Mouse (Mus musculus): ENCODE results near the gene Krt31. TPM values are rescaled to one million over a fixed set of nuclear protein-coding genes. Genes with fewer than 3 reads are reported as not detected.

Gene Krt31
- polyA plus RNA-seq, 1 experiment from 2014 or later: 0.07 TPM

GRCm38 (mm10) chr11:100013691-100014171, 36.6 kb downstream of the Krt31 start:
- no peak for TF ChIP-seq CTCF (IDR thresholded peaks at IDR 0.05; ENCODE audit: low read depth)
- Histone ChIP-seq H3K27ac (ENCODE audit: low read depth, low read length) (no peak overlapping the region), H3K4me1 (replicated peaks; ENCODE audit: control insufficient read depth, insufficient read depth, low read length) (no peaks in the 10 kb centered on the region), H3K9ac (ENCODE audit: low read depth, low read length) (no peak overlapping the region), H3K4me3 (ENCODE audit: low read depth, low read length) (no peak overlapping the region), H3K4me2 (replicated peaks; ENCODE audit: low read depth) (no peak overlapping the region), H3K36me3 (ENCODE audit: control insufficient read depth, insufficient read depth) (no peaks in the 10 kb centered on the region), H3K9me3 (ENCODE audit: control insufficient read depth) (no peaks in the 10 kb centered on the region), H3K27me3 (replicated peaks; ENCODE audit: control insufficient read depth, insufficient read depth, low read length) (no peaks in the 10 kb centered on the region)
- WGBS: 45% methylated on average over 4 of the region's 4 CpGs
- no peak for ATAC-seq

- no peaks in the 10 kb centered on the region for H3K4me1 ChIP-seq (replicated peaks; ENCODE audit: control insufficient read depth, insufficient read depth, low read length)
- H3K9me3 ChIP-seq (ENCODE audit: control insufficient read depth): no peaks in the 10 kb centered on the region
- no peak overlapping the region for H3K9ac ChIP-seq (ENCODE audit: low read depth, low read length)
- no peak overlapping the region for H3K4me3 ChIP-seq (ENCODE audit: low read depth, low read length)
- 73% methylated on average over 5 of the region's 5 CpGs for WGBS
- H3K4me2 ChIP-seq (replicated peaks; ENCODE audit: low read depth): no peak overlapping the region
- H3K27ac ChIP-seq (ENCODE audit: low read depth, low read length): no peak overlapping the region
- no peak for ATAC-seq
- no peaks in the 10 kb centered on the region for H3K27me3 ChIP-seq (replicated peaks; ENCODE audit: control insufficient read depth, insufficient read depth, low read length)
- TF ChIP-seq CTCF (IDR thresholded peaks at IDR 0.05; ENCODE audit: low read depth): no peak
- H3K36me3 ChIP-seq (ENCODE audit: control insufficient read depth, insufficient read depth): no peaks in the 10 kb centered on the region
Observed at GRCm38 (mm10) chr11:100010682-100011081, 39.7 kb downstream of the Krt31 start.

- no peak overlapping the region for H3K4me2 ChIP-seq (replicated peaks; ENCODE audit: low read depth)
- H3K27me3 ChIP-seq (replicated peaks; ENCODE audit: control insufficient read depth, insufficient read depth, low read length): no peaks in the 10 kb centered on the region
- no peak overlapping the region for H3K27ac ChIP-seq (ENCODE audit: low read depth, low read length)
- no peaks in the 10 kb centered on the region for H3K36me3 ChIP-seq (ENCODE audit: control insufficient read depth, insufficient read depth)
- no peak overlapping the region for H3K9ac ChIP-seq (ENCODE audit: low read depth, low read length)
- H3K4me1 ChIP-seq (replicated peaks; ENCODE audit: control insufficient read depth, insufficient read depth, low read length): no peaks in the 10 kb centered on the region
- no peak overlapping the region for H3K4me3 ChIP-seq (ENCODE audit: low read depth, low read length)
- no peaks in the 10 kb centered on the region for H3K9me3 ChIP-seq (ENCODE audit: control insufficient read depth)
- TF ChIP-seq CTCF (IDR thresholded peaks at IDR 0.05; ENCODE audit: low read depth): no peak
- no peak for ATAC-seq
- WGBS: 87% methylated on average over 5 of the region's 5 CpGs
Observed at GRCm38 (mm10) chr11:100008336-100008735, 42.0 kb downstream of the Krt31 start.

GRCm38 (mm10) chr11:100006624-100007023, 43.7 kb downstream of the Krt31 start:
- Histone ChIP-seq H3K9ac (ENCODE audit: low read depth, low read length) (no peak overlapping the region), H3K4me2 (replicated peaks; ENCODE audit: low read depth) (no peak overlapping the region), H3K27me3 (replicated peaks; ENCODE audit: control insufficient read depth, insufficient read depth, low read length) (no peaks in the 10 kb centered on the region), H3K4me3 (ENCODE audit: low read depth, low read length) (no peak overlapping the region), H3K36me3 (ENCODE audit: control insufficient read depth, insufficient read depth) (no peaks in the 10 kb centered on the region), H3K27ac (ENCODE audit: low read depth, low read length) (no peak overlapping the region), H3K9me3 (ENCODE audit: control insufficient read depth) (no peaks in the 10 kb centered on the region), H3K4me1 (replicated peaks; ENCODE audit: control insufficient read depth, insufficient read depth, low read length) (no peaks in the 10 kb centered on the region)
- ATAC-seq: no peak
- peak; percentile 56 for TF ChIP-seq CTCF (IDR thresholded peaks at IDR 0.05; ENCODE audit: low read depth)
- WGBS: 52% methylated on average over 3 of the region's 3 CpGs

GRCm38 (mm10) chr11:100005905-100006304, 44.4 kb downstream of the Krt31 start:
- 73% methylated on average over 8 of the region's 8 CpGs for WGBS
- Histone ChIP-seq H3K4me1 (replicated peaks; ENCODE audit: control insufficient read depth, insufficient read depth, low read length) (no peaks in the 10 kb centered on the region), H3K27ac (ENCODE audit: low read depth, low read length) (no peak overlapping the region), H3K4me2 (replicated peaks; ENCODE audit: low read depth) (no peak overlapping the region), H3K36me3 (ENCODE audit: control insufficient read depth, insufficient read depth) (no peaks in the 10 kb centered on the region), H3K9ac (ENCODE audit: low read depth, low read length) (no peak overlapping the region), H3K4me3 (ENCODE audit: low read depth, low read length) (no peak overlapping the region), H3K9me3 (ENCODE audit: control insufficient read depth) (no peaks in the 10 kb centered on the region), H3K27me3 (replicated peaks; ENCODE audit: control insufficient read depth, insufficient read depth, low read length) (no peaks in the 10 kb centered on the region)
- TF ChIP-seq CTCF (IDR thresholded peaks at IDR 0.05; ENCODE audit: low read depth): no peak
- no peak for ATAC-seq

GRCm38 (mm10) chr11:100004846-100005245, 45.5 kb downstream of the Krt31 start:
- no peak for ATAC-seq

GRCm38 (mm10) chr11:99999091-99999490, 51.3 kb downstream of the Krt31 start:
- WGBS: 91% methylated on average over 7 of the region's 7 CpGs
- no peak for ATAC-seq
- Histone ChIP-seq H3K36me3 (ENCODE audit: control insufficient read depth, insufficient read depth) (no peaks in the 10 kb centered on the region), H3K9me3 (ENCODE audit: control insufficient read depth) (no peaks in the 10 kb centered on the region), H3K9ac (ENCODE audit: low read depth, low read length) (no peak overlapping the region), H3K4me1 (replicated peaks; ENCODE audit: control insufficient read depth, insufficient read depth, low read length) (no peaks in the 10 kb centered on the region), H3K27me3 (replicated peaks; ENCODE audit: control insufficient read depth, insufficient read depth, low read length) (peaks cover 6% of the 10 kb centered on the region; the same call in 1 of the 2 replicates), H3K27ac (ENCODE audit: low read depth, low read length) (no peak overlapping the region), H3K4me2 (replicated peaks; ENCODE audit: low read depth) (no peak overlapping the region), H3K4me3 (ENCODE audit: low read depth, low read length) (no peak overlapping the region)
- TF ChIP-seq CTCF (IDR thresholded peaks at IDR 0.05; ENCODE audit: low read depth): no peak

More at GRCm38 (mm10) chr11:100004846-100005245, 45.5 kb downstream of the Krt31 start:
- WGBS: 19% methylated on average over 6 of the region's 6 CpGs
- Histone ChIP-seq H3K27me3 (replicated peaks; ENCODE audit: control insufficient read depth, insufficient read depth, low read length) (no peaks in the 10 kb centered on the region), H3K4me3 (ENCODE audit: low read depth, low read length) (no peak overlapping the region), H3K27ac (ENCODE audit: low read depth, low read length) (no peak overlapping the region), H3K4me1 (replicated peaks; ENCODE audit: control insufficient read depth, insufficient read depth, low read length) (no peaks in the 10 kb centered on the region), H3K9me3 (ENCODE audit: control insufficient read depth) (no peaks in the 10 kb centered on the region), H3K9ac (ENCODE audit: low read depth, low read length) (no peak overlapping the region), H3K4me2 (replicated peaks; ENCODE audit: low read depth) (no peak overlapping the region), H3K36me3 (ENCODE audit: control insufficient read depth, insufficient read depth) (no peaks in the 10 kb centered on the region)
- TF ChIP-seq CTCF (IDR thresholded peaks at IDR 0.05; ENCODE audit: low read depth): peak; percentile 87

Other genes starting within 250 kb of the Krt31 start
- gene Gm11554, start 246.1 kb downstream of the Krt31 start, polyA plus RNA-seq (2015; fragmentation: Nextera tagmentation; extraction: Ambion mirVana): not detected in 2 replicates
- not detected in 2 replicates for gene Krtap4-13, start 240.7 kb downstream of the Krt31 start, polyA plus RNA-seq (2015; fragmentation: Nextera tagmentation; extraction: Ambion mirVana)
- not detected in 2 replicates for gene Gm11564, start 234.9 kb downstream of the Krt31 start, polyA plus RNA-seq (2015; fragmentation: Nextera tagmentation; extraction: Ambion mirVana)
- gene 2300003K06Rik, start 212.5 kb downstream of the Krt31 start, polyA plus RNA-seq (2015; fragmentation: Nextera tagmentation; extraction: Ambion mirVana): not detected in 2 replicates
- 0.16 TPM in 1 of 2 replicates, not detected in the other for gene Krtap4-16, start 198.9 kb downstream of the Krt31 start, polyA plus RNA-seq (2015; fragmentation: Nextera tagmentation; extraction: Ambion mirVana)
- not detected in 2 replicates for gene Gm11568, start 192.6 kb downstream of the Krt31 start, polyA plus RNA-seq (2015; fragmentation: Nextera tagmentation; extraction: Ambion mirVana)
- not detected in 2 replicates for gene Gm11559, start 186.1 kb downstream of the Krt31 start, polyA plus RNA-seq (2015; fragmentation: Nextera tagmentation; extraction: Ambion mirVana)
- gene Krtap9-1, start 177.2 kb downstream of the Krt31 start, polyA plus RNA-seq (2015; fragmentation: Nextera tagmentation; extraction: Ambion mirVana): not detected in 2 replicates
- not detected in 2 replicates for gene Gm11567, start 171.4 kb downstream of the Krt31 start, polyA plus RNA-seq (2015; fragmentation: Nextera tagmentation; extraction: Ambion mirVana)
- gene Krtap31-1, start 142.6 kb downstream of the Krt31 start, polyA plus RNA-seq (2015; fragmentation: Nextera tagmentation; extraction: Ambion mirVana): not detected in 2 replicates
- not detected in 2 replicates for gene Gm11565, start 135.8 kb downstream of the Krt31 start, polyA plus RNA-seq (2015; fragmentation: Nextera tagmentation; extraction: Ambion mirVana)
- gene Krtap31-2, start 114.3 kb downstream of the Krt31 start, polyA plus RNA-seq (2015; fragmentation: Nextera tagmentation; extraction: Ambion mirVana): not detected in 2 replicates
- gene Krtap9-5, start 102.1 kb downstream of the Krt31 start, polyA plus RNA-seq (2015; fragmentation: Nextera tagmentation; extraction: Ambion mirVana): not detected in 2 replicates
- not detected in 2 replicates for gene Krtap29-1, start 71.5 kb downstream of the Krt31 start, polyA plus RNA-seq (2015; fragmentation: Nextera tagmentation; extraction: Ambion mirVana)
- not detected in 2 replicates for gene Krtap16-1, start 64.0 kb downstream of the Krt31 start, polyA plus RNA-seq (2015; fragmentation: Nextera tagmentation; extraction: Ambion mirVana)
- gene Krtap17-1, start 56.6 kb downstream of the Krt31 start, polyA plus RNA-seq (2015; fragmentation: Nextera tagmentation; extraction: Ambion mirVana): 0.16 TPM in 1 of 2 replicates, not detected in the other
- gene Krt33a, start 34.3 kb downstream of the Krt31 start, polyA plus RNA-seq (2015; fragmentation: Nextera tagmentation; extraction: Ambion mirVana): not detected in 2 replicates
- not detected in 2 replicates for gene Krt33b, start 20.7 kb downstream of the Krt31 start, polyA plus RNA-seq (2015; fragmentation: Nextera tagmentation; extraction: Ambion mirVana)
- gene Krt34, start 9.0 kb downstream of the Krt31 start, polyA plus RNA-seq (2015; fragmentation: Nextera tagmentation; extraction: Ambion mirVana): not detected in 2 replicates
- gene Krt32, start 37.7 kb upstream of the Krt31 start, polyA plus RNA-seq (2015; fragmentation: Nextera tagmentation; extraction: Ambion mirVana): not detected in 2 replicates
- gene Krt35, start 45.7 kb upstream of the Krt31 start, polyA plus RNA-seq (2015; fragmentation: Nextera tagmentation; extraction: Ambion mirVana): 0.26 and 0.44 TPM in 2 replicates
- gene Krt36, start 55.1 kb upstream of the Krt31 start, polyA plus RNA-seq (2015; fragmentation: Nextera tagmentation; extraction: Ambion mirVana): 0.09 and 0.16 TPM in 2 replicates
- not detected in 2 replicates for gene Krt13, start 71.0 kb upstream of the Krt31 start, polyA plus RNA-seq (2015; fragmentation: Nextera tagmentation; extraction: Ambion mirVana)
- gene Krt15, start 85.4 kb upstream of the Krt31 start, polyA plus RNA-seq (2015; fragmentation: Nextera tagmentation; extraction: Ambion mirVana): 1.2 and 1.5 TPM in 2 replicates
- 491 and 533 TPM in 2 replicates for gene Krt19, start 98.1 kb upstream of the Krt31 start, polyA plus RNA-seq (2015; fragmentation: Nextera tagmentation; extraction: Ambion mirVana)
- not detected in 2 replicates for gene Krt9, start 142.7 kb upstream of the Krt31 start, polyA plus RNA-seq (2015; fragmentation: Nextera tagmentation; extraction: Ambion mirVana)
- 8.9 and 10.0 TPM in 2 replicates for gene Krt14, start 157.0 kb upstream of the Krt31 start, polyA plus RNA-seq (2015; fragmentation: Nextera tagmentation; extraction: Ambion mirVana)
- gene Krt16, start 198.4 kb upstream of the Krt31 start, polyA plus RNA-seq (2015; fragmentation: Nextera tagmentation; extraction: Ambion mirVana): not detected in 2 replicates
- gene Krt17, start 210.5 kb upstream of the Krt31 start, polyA plus RNA-seq (2015; fragmentation: Nextera tagmentation; extraction: Ambion mirVana): 5.3 and 7.8 TPM in 2 replicates
- 0.12 and 0.18 TPM in 2 replicates for gene Krt42, start 219.3 kb upstream of the Krt31 start, polyA plus RNA-seq (2015; fragmentation: Nextera tagmentation; extraction: Ambion mirVana)